Mouse (Mus musculus): ENCODE data around the gene Cyba. TPM values are rescaled to one million over a fixed set of nuclear protein-coding genes. Genes with fewer than 3 reads are reported as not detected.

Cyba gene
- total and polyA plus RNA-seq, 3 experiments, result 450 to 1,119 (median 848) TPM

GRCm38 (mm10) chr8:122430058-122430636 lies 2.6 kb downstream of the Cyba start:
- dilution Hi-C loops (cut with MboI; ENCODE audit: extremely low pct_ligation_motif_present, extremely low pct_unique_long_range_greater_than_20kb, low sequenced_read_pairs) (no loop called here), in situ Hi-C loops (cut with MboI; ENCODE audit: low pct_ligation_motif_present, low pct_unique_long_range_greater_than_20kb, low sequenced_read_pairs) (loop anchor here (25.0 kb wide), 1 partner anchor 843 kb away; the partner anchor contains the start of genes Fbxo31 and Map1lc3b)
- H3K36me3 ChIP-seq (replicated peaks in 1 of 2; ENCODE audit: control insufficient read depth in 1 of 2, insufficient read depth in 1 of 2, low read length in 1 of 2), result peaks cover 35 to 63% of the 10 kb centered on the region in 2 experiments
- H3K9ac ChIP-seq (ENCODE audit: insufficient read depth, low read depth), result peak overlapping the region; percentile 93
- peak; percentile 91 for DNase-seq (ENCODE audit: extremely low read depth)
- H3K4me3 ChIP-seq (replicated peaks in 1 of 3; ENCODE audit: low read depth in 2 of 3, low read length in 2 of 3, poor library complexity in 1 of 3), result peak overlapping the region; percentile 43 to 85 (median 48)
- peak overlapping the region; percentile 92 for H3K4me2 ChIP-seq (ENCODE audit: insufficient read depth, low read depth, poor library complexity, severe bottlenecking)
- no peaks in the 10 kb centered on the region for H3K27me3 ChIP-seq (replicated peaks)
- H3K27ac ChIP-seq (ENCODE audit: insufficient read depth, low read depth), result peak overlapping the region; percentile 98
- H3K4me1 ChIP-seq (ENCODE audit: control insufficient read depth in 1 of 2, insufficient read depth in 2 of 2), result peaks cover 41 to 61% of the 10 kb centered on the region in 2 experiments
- peaks cover 44% of the 10 kb centered on the region for H3K79me2 ChIP-seq (replicated peaks; ENCODE audit: control insufficient read depth, extremely low read depth, insufficient read depth, poor library complexity, severe bottlenecking)
- no peaks in the 10 kb centered on the region for H3K9me3 ChIP-seq (replicated peaks; ENCODE audit: low read length)
- TF ChIP-seq POLR2AphosphoS2 (IDR thresholded peaks at IDR 0.05; ENCODE audit: low read depth, low read length) (peak; percentile 92), MXI1 (IDR thresholded peaks at IDR 0.05; ENCODE audit: low read depth, low read length) (peak; percentile 74), POLR2A (IDR thresholded peaks at IDR 0.05; ENCODE audit: low read depth, low read length) (peak; percentile 43), SIN3A (IDR thresholded peaks at IDR 0.05; ENCODE audit: low read length) (peak; percentile 83), RCOR1 (conservative IDR thresholded peaks at IDR 0.05; ENCODE audit: low read depth, low read length) (peak; percentile 72; the same call in 1 of the 2 replicates), PAX5 (IDR thresholded peaks at IDR 0.05; ENCODE audit: low read length) (no peak), KAT2A (IDR thresholded peaks at IDR 0.05; ENCODE audit: insufficient replicate concordance, low read length) (0 out of 2 replicates have a peak, but pooled peaks have one; percentile 19), MYC (IDR thresholded peaks at IDR 0.05; ENCODE audit: low read depth, low read length) (peak; percentile 83), TCF12 (IDR thresholded peaks at IDR 0.05; ENCODE audit: low read depth, low read length) (peak; percentile 55; the same call in 1 of the 2 replicates), SMC3 (IDR thresholded peaks at IDR 0.05; ENCODE audit: low read depth, low read length) (no peak), USF2 (conservative IDR thresholded peaks at IDR 0.05; ENCODE audit: low read depth, low read length) (no peak), ZMIZ1 (IDR thresholded peaks at IDR 0.05; ENCODE audit: low read depth, low read length) (peak; percentile 57), IRF4 (IDR thresholded peaks at IDR 0.05; ENCODE audit: low read depth, low read length) (peak; percentile 87), MAX (IDR thresholded peaks at IDR 0.05; ENCODE audit: low read length) (peak; percentile 83), UBTF (IDR thresholded peaks at IDR 0.05; ENCODE audit: low read depth, low read length) (0 out of 2 replicates have a peak, but pooled peaks have one; percentile 53), ZNF384 (IDR thresholded peaks at IDR 0.05; ENCODE audit: low read depth, low read length) (no peak), ZKSCAN1 (IDR thresholded peaks at IDR 0.05; ENCODE audit: borderline replicate concordance, low read depth, low read length) (no peak), E2F4 (IDR thresholded peaks at IDR 0.05; ENCODE audit: insufficient replicate concordance, low read depth, low read length) (no peak), TBP (conservative IDR thresholded peaks at IDR 0.05; ENCODE audit: low read depth, low read length) (peak; percentile 45; the same call in 1 of the 2 replicates), ELF1 (IDR thresholded peaks at IDR 0.05; ENCODE audit: low read depth, low read length) (peak; percentile 62), JUN (IDR thresholded peaks at IDR 0.05; ENCODE audit: insufficient read depth, low read depth, low read length) (peak; percentile 20), CHD2 (IDR thresholded peaks at IDR 0.05; ENCODE audit: low read length) (no peak; the same call in 1 of the 2 replicates), GABPA (IDR thresholded peaks at IDR 0.05; ENCODE audit: insufficient replicate concordance, low read depth, low read length) (no peak), JUND (conservative IDR thresholded peaks at IDR 0.05; ENCODE audit: low read depth, low read length) (0 out of 2 replicates have a peak, but pooled peaks have one; percentile 12), CTCF (conservative IDR thresholded peaks at IDR 0.05 in 1 of 2, IDR thresholded peaks at IDR 0.05 in 1 of 2; ENCODE audit: low read depth in 2 of 2, low read length in 2 of 2) (no peak), MAFK (IDR thresholded peaks at IDR 0.05; ENCODE audit: insufficient replicate concordance, low read length) (no peak), USF1 (IDR thresholded peaks at IDR 0.05; ENCODE audit: low read depth, low read length) (no peak), EP300 (IDR thresholded peaks at IDR 0.05; ENCODE audit: low read length) (peak; percentile 69), MEF2A (IDR thresholded peaks at IDR 0.05; ENCODE audit: borderline replicate concordance, low read depth, low read length) (peak; percentile 27; the same call in 1 of the 2 replicates), BHLHE40 (IDR thresholded peaks at IDR 0.05; ENCODE audit: low read depth, low read length) (peak; percentile 76), NRF1 (IDR thresholded peaks at IDR 0.05; ENCODE audit: low read depth, low read length) (peak; percentile 38; the same call in 1 of the 2 replicates), HCFC1 (IDR thresholded peaks at IDR 0.05; ENCODE audit: low read depth, low read length) (no peak; the same call in 1 of the 2 replicates), MAZ (IDR thresholded peaks at IDR 0.05; ENCODE audit: low read depth, low read length) (peak; percentile 38; the same call in 1 of the 2 replicates), NELFE (IDR thresholded peaks at IDR 0.05; ENCODE audit: low read depth, low read length) (no peak; the same call in 1 of the 2 replicates), ETS1 (conservative IDR thresholded peaks at IDR 0.05; ENCODE audit: low read depth, low read length) (peak; percentile 79), RAD21 (IDR thresholded peaks at IDR 0.05; ENCODE audit: low read depth, low read length) (no peak; the same call in 1 of the 2 replicates)

Data from CH12.LX (cell line).